Mouse (Mus musculus): ENCODE measurements around the gene Rnf11.

The Rnf11 gene

GRCm38 (mm10) chr4:109444951-109445350, 39.6 kb downstream of the Rnf11 start:
- DNase-seq (ENCODE audit: low spot score in 2 of 2), result no peak

GRCm38 (mm10) chr4:109444471-109444870, 40.1 kb downstream of the Rnf11 start:
- DNase-seq (ENCODE audit: low spot score in 2 of 2), result no peak

- DNase-seq (ENCODE audit: low spot score in 2 of 2), result no peak
These were observed 41.9 kb downstream of the Rnf11 start for GRCm38 (mm10) chr4:109442649-109443048.

- no peak for DNase-seq (ENCODE audit: low spot score in 2 of 2)
These were observed 42.4 kb downstream of the Rnf11 start for GRCm38 (mm10) chr4:109442126-109442525.

- DNase-seq (ENCODE audit: low spot score in 2 of 2), result peak in 1 of 2 experiments; percentile 38
These were observed 43.5 kb downstream of the Rnf11 start for GRCm38 (mm10) chr4:109441000-109441399.

GRCm38 (mm10) chr4:109440381-109440780, 44.1 kb downstream of the Rnf11 start:
- peak; percentile 33 to 47 for DNase-seq (ENCODE audit: low spot score in 2 of 2)

GRCm38 (mm10) chr4:109439825-109440248, 44.7 kb downstream of the Rnf11 start:
- DNase-seq (ENCODE audit: low spot score in 2 of 2), result peak; percentile 68 to 73

- DNase-seq (ENCODE audit: low spot score in 2 of 2), result peak; percentile 54 to 61
These were observed 45.4 kb downstream of the Rnf11 start for GRCm38 (mm10) chr4:109439101-109439500.

- DNase-seq (ENCODE audit: low spot score in 2 of 2), result peak; percentile 80 to 89
These were observed 46.3 kb downstream of the Rnf11 start for GRCm38 (mm10) chr4:109437913-109438878.

GRCm38 (mm10) chr4:109434256-109434655, 50.3 kb downstream of the Rnf11 start:
- no peak for DNase-seq (ENCODE audit: low spot score in 2 of 2)

GRCm38 (mm10) chr4:109433641-109434040, 50.9 kb downstream of the Rnf11 start:
- no peak for DNase-seq (ENCODE audit: low spot score in 2 of 2)

- DNase-seq (ENCODE audit: low spot score in 2 of 2), result no peak
These were observed 51.7 kb downstream of the Rnf11 start for GRCm38 (mm10) chr4:109432668-109433375.

GRCm38 (mm10) chr4:109430854-109431253, 53.7 kb downstream of the Rnf11 start:
- peak; percentile 68 to 86 for DNase-seq (ENCODE audit: low spot score in 2 of 2)

- DNase-seq (ENCODE audit: low spot score in 2 of 2), result no peak
These were observed 54.3 kb downstream of the Rnf11 start for GRCm38 (mm10) chr4:109430250-109430649.

GRCm38 (mm10) chr4:109427058-109427457, 57.5 kb downstream of the Rnf11 start:
- peak in 1 of 2 experiments; percentile 5 for DNase-seq (ENCODE audit: low spot score in 2 of 2)

GRCm38 (mm10) chr4:109423438-109423837, 61.1 kb downstream of the Rnf11 start:
- no peak for DNase-seq (ENCODE audit: low spot score in 2 of 2)

- DNase-seq (ENCODE audit: low spot score in 2 of 2), result no peak
These were observed 62.1 kb downstream of the Rnf11 start for GRCm38 (mm10) chr4:109422436-109422835.

- DNase-seq (ENCODE audit: low spot score in 2 of 2), result no peak
These were observed 62.9 kb downstream of the Rnf11 start for GRCm38 (mm10) chr4:109421608-109422007.

- peak; percentile 48 to 68 for DNase-seq (ENCODE audit: low spot score in 2 of 2)
These were observed 64.3 kb downstream of the Rnf11 start for GRCm38 (mm10) chr4:109420138-109420795.

GRCm38 (mm10) chr4:109419563-109419962, 65.0 kb downstream of the Rnf11 start:
- no peak for DNase-seq (ENCODE audit: low spot score in 2 of 2)

GRCm38 (mm10) chr4:109419017-109419416, 65.5 kb downstream of the Rnf11 start:
- peak in 1 of 2 experiments; percentile 40 for DNase-seq (ENCODE audit: low spot score in 2 of 2)

GRCm38 (mm10) chr4:109417998-109418397, 66.5 kb downstream of the Rnf11 start:
- no peak for DNase-seq (ENCODE audit: low spot score in 2 of 2)

Data from spleen, postnatal 10 days (tissue).